Mouse (Mus musculus): ENCODE measurements around the gene Scn3a. TPM values are rescaled to one million over a fixed set of nuclear protein-coding genes. Genes with fewer than 3 reads are reported as not detected.

The Scn3a gene
- polyA plus RNA-seq, 1 experiment from 2014 or later: 0.46 TPM

- H3K9me3 ChIP-seq: no peaks in the 10 kb centered on the region
- no peak overlapping the region for H3K4me3 ChIP-seq
- H3K36me3 ChIP-seq: no peaks in the 10 kb centered on the region
- H3K27ac ChIP-seq: no peak overlapping the region
- H3K4me1 ChIP-seq: no peaks in the 10 kb centered on the region
- H3K27me3 ChIP-seq (ENCODE audit: insufficient read depth, poor library complexity, severe bottlenecking): no peaks in the 10 kb centered on the region
- DNase-seq (ENCODE audit: low spot score): no peak
- 67% methylated on average over 11 of the region's 11 CpGs for WGBS
Measured at GRCm38 (mm10) chr2:65421259-65422255, 145.9 kb downstream of the Scn3a start.

DNA sequence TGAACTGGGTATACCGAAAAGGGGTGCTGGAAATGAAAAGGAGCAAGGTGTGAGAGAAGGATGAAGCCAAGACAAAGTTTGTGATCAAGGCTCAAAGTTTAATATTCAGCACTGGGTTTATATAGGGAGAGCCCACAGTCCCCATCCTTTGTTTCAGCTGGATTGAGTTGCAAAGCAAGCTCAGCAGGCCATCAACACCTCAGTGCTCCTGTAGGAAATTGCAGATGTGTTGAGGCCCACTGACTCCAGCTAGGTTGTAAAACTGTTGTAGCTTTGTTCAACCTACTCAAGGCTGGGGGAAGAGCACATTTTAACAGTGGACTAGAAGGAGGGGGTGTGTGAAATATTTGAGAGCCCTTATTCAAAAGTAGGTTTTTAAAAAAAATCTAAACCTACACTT, 148.8 kb downstream of the Scn3a start:
- Histone ChIP-seq H3K36me3 (no peaks in the 10 kb centered on the region), H3K27ac (no peak overlapping the region), H3K27me3 (ENCODE audit: insufficient read depth, poor library complexity, severe bottlenecking) (no peaks in the 10 kb centered on the region), H3K9me3 (no peaks in the 10 kb centered on the region), H3K4me1 (peaks cover 5% of the 10 kb centered on the region; the same call in 1 of the 2 replicates), H3K4me3 (no peak overlapping the region)
- 50% methylated on average over 1 of the region's 1 CpGs for WGBS
- no peak for DNase-seq (ENCODE audit: low spot score)

DNA sequence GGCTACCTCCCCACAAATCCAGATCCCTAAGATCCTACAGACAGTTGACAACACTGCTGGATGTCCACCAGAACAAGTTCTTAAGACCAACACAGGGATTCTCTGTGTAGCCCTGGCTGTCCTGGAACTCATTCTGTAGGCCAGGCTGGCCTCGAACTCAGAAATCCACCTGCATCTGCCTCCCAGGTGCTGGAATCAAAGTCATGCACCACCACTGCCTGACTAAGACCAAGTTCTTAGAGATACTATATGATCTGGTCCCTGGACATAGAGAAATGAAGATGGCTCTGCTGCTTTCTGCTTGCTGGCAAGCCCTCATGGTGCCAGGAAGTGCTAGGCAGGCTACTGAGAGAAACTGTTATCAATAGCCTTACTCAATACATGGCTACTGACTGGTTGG, 150.9 kb downstream of the Scn3a start:
- H3K9me3 ChIP-seq: no peaks in the 10 kb centered on the region
- peaks cover 5% of the 10 kb centered on the region; the same call in 1 of the 2 replicates for H3K4me1 ChIP-seq
- H3K27ac ChIP-seq: no peak overlapping the region
- no peaks in the 10 kb centered on the region for H3K36me3 ChIP-seq
- H3K4me3 ChIP-seq: no peak overlapping the region
- no peak for DNase-seq (ENCODE audit: low spot score)
- H3K27me3 ChIP-seq (ENCODE audit: insufficient read depth, poor library complexity, severe bottlenecking): no peaks in the 10 kb centered on the region
- 83% methylated on average over 1 of the region's 1 CpGs for WGBS

- Histone ChIP-seq H3K9me3 (no peaks in the 10 kb centered on the region), H3K36me3 (no peaks in the 10 kb centered on the region), H3K4me3 (peak overlapping the region; percentile 55; the same call in 1 of the 2 replicates), H3K27me3 (ENCODE audit: insufficient read depth, poor library complexity, severe bottlenecking) (no peaks in the 10 kb centered on the region), H3K4me1 (peaks cover 5% of the 10 kb centered on the region; the same call in 1 of the 2 replicates), H3K27ac (no peak overlapping the region)
- 7% methylated on average over 2 of the region's 2 CpGs for WGBS
- no peak for DNase-seq (ENCODE audit: low spot score)
Measured at GRCm38 (mm10) chr2:65415294-65415693, 152.1 kb downstream of the Scn3a start.

- DNase-seq (ENCODE audit: low spot score): no peak
- H3K27ac ChIP-seq: peak overlapping the region; percentile 83; the same call in 1 of the 2 replicates
- H3K27me3 ChIP-seq (ENCODE audit: insufficient read depth, poor library complexity, severe bottlenecking): no peaks in the 10 kb centered on the region
- 8% methylated on average over 6 of the region's 6 CpGs for WGBS
- peak overlapping the region; percentile 55 for H3K4me3 ChIP-seq
- peaks cover 5% of the 10 kb centered on the region; the same call in 1 of the 2 replicates for H3K4me1 ChIP-seq
- H3K9me3 ChIP-seq: no peaks in the 10 kb centered on the region
- H3K36me3 ChIP-seq: no peaks in the 10 kb centered on the region
Measured at GRCm38 (mm10) chr2:65414806-65415281, 152.6 kb downstream of the Scn3a start.

GRCm38 (mm10) chr2:65414237-65414636, 153.2 kb downstream of the Scn3a start:
- H3K36me3 ChIP-seq: no peaks in the 10 kb centered on the region
- H3K9me3 ChIP-seq: no peaks in the 10 kb centered on the region
- peak overlapping the region; percentile 83 for H3K27ac ChIP-seq
- peaks cover 5% of the 10 kb centered on the region; the same call in 1 of the 2 replicates for H3K4me1 ChIP-seq
- H3K27me3 ChIP-seq (ENCODE audit: insufficient read depth, poor library complexity, severe bottlenecking): no peaks in the 10 kb centered on the region
- DNase-seq (ENCODE audit: low spot score): peak; percentile 89
- WGBS: under 1% methylated on average over 7 of the region's 7 CpGs
- peak overlapping the region; percentile 55 for H3K4me3 ChIP-seq

DNA sequence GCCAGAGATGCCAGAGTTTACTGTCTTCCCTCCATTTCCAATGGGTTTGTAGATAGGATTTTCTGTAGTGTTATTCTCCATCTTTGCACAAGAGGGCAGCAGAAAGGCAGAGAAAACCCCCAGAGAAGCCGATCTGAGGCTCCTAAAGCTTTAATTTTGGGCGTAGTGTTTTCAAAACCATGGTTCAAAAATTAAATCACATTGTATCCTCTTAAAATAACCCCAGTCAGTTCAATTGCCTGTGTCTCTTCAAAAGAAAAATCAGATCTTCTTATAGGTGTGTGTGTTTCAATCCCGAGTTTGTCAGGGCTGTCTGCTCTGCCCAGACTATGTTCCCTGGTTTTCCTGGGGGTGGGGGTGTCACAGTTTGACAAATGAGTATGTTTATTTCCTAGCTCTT, 153.7 kb downstream of the Scn3a start:
- no peaks in the 10 kb centered on the region for H3K36me3 ChIP-seq
- peak overlapping the region; percentile 55 for H3K4me3 ChIP-seq
- WGBS: under 1% methylated on average over 3 of the region's 3 CpGs
- H3K4me1 ChIP-seq: peaks cover 5% of the 10 kb centered on the region; the same call in 1 of the 2 replicates
- H3K27me3 ChIP-seq (ENCODE audit: insufficient read depth, poor library complexity, severe bottlenecking): no peaks in the 10 kb centered on the region
- no peak for DNase-seq (ENCODE audit: low spot score)
- H3K27ac ChIP-seq: peak overlapping the region; percentile 83
- H3K9me3 ChIP-seq: no peaks in the 10 kb centered on the region

Other genes with a start within 250 kb of the Scn3a start
- 0.15 TPM in 1 of 2 replicates, not detected in the other for gene Slc38a11, start 203.6 kb downstream of the Scn3a start, polyA plus RNA-seq (2016; fragmentation: Nextera tagmentation; extraction: Ambion mirVana)
- gene Scn2a, start 53.1 kb upstream of the Scn3a start, polyA plus RNA-seq (2016; fragmentation: Nextera tagmentation; extraction: Ambion mirVana): 1.2 and 1.7 TPM in 2 replicates

All from heart, embryonic 10.5 days (tissue).